Mouse (Mus musculus) thymus, adult 2 months (tissue): ENCODE data around the gene Pik3cb.

Source experiments
- CTCF ChIP-seq: fragments of 200-500 bp; IDR thresholded peaks from 2 replicates; pipeline ENCODE4 v1.5.1; 2012; ENCODE audit warnings: mild to moderate bottlenecking, control low read depth, low read length, moderate library complexity, borderline replicate concordance; ENCODE audit not compliant: control insufficient read depth, poor library complexity, insufficient read depth; ENCODE audit errors: extremely low read depth
- POLR2A ChIP-seq: fragments of 200-500 bp; IDR thresholded peaks from 2 replicates; pipeline ENCODE4 v1.6.1; 2012; ENCODE audit warnings: mild to moderate bottlenecking, low read length, control low read depth, moderate library complexity; ENCODE audit not compliant: control insufficient read depth, poor library complexity, insufficient read depth; ENCODE audit errors: extremely low read depth

GRCm38 (mm10) chr9:99178736-99179135, 38.3 kb upstream of the Pik3cb start:
- TF ChIP-seq CTCF = no peak
- TF ChIP-seq POLR2A = no peak
